Mouse (Mus musculus) megakaryocyte-erythroid progenitor cell, adult 5 weeks (primary cell): Measurements from ENCODE around the gene Arih1. TPM values are rescaled to one million over a fixed set of nuclear protein-coding genes. Genes with fewer than 3 reads are reported as not detected.

Experiments
- polyA plus RNA-seq: library from polyadenylated mRNA; stranded (reverse); fragments of >175 nt; gene quantifications from 2 replicates; pipeline ENCODE4 v1.2.3, GENCODE M21; 2012

Arih1 gene
- 40.5 and 55.5 TPM in 2 replicates for polyA plus RNA-seq

DNA sequence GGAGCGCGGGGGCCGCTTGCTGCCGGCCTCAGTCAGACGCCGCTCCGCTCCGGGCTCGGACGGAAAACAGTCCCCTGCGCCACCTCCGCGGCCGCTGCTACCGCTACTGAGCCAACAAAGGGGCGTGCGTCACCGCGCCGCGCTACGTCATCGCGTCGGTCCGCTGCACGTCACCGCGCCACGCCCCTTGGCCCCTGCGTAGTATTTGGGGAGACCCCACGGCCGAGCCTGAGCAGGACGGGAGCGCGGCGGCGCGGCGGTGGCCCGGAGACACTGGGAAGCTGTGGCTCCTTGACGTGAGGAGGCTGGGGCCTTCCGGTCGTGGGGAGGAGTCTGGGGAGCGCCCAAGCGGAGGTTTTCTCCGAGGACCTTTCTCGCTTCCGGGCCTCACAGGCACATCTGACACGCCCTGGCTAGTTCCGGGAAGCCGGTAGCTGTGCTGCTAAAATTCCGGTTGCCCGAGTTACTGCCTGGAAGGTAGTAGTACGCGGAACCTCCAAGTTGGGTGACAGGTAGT is at the start of gene Arih1:
Arih1 (minus strand) TSS at position 70 of the 517 bp plus-strand sequence.

GRCm38 (mm10) chr9:59353253-59353639 is 133.2 kb downstream of the Arih1 start, which contains the start of gene Bbs4:
Gene Bbs4, minus strand, starts transcription at chr9:59353508.

Other genes with a start within 250 kb of the Arih1 start
- gene Adpgk, start 195.1 kb downstream of the Arih1 start, polyA plus RNA-seq = 9.6 and 11.4 TPM in 2 replicates
- 0.23 and 0.34 TPM in 2 replicates for gene Bbs4, start 133.1 kb downstream of the Arih1 start, polyA plus RNA-seq
- gene Hexa, start 52.9 kb upstream of the Arih1 start, polyA plus RNA-seq = 89.5 and 144 TPM in 2 replicates
- gene Tmem202, start 53.2 kb upstream of the Arih1 start, polyA plus RNA-seq = 0.12 and 0.32 TPM in 2 replicates
- gene Celf6, start 91.3 kb upstream of the Arih1 start, polyA plus RNA-seq = 0.07 TPM in 1 of 2 replicates, not detected in the other
- gene Parp6, start 130.7 kb upstream of the Arih1 start, polyA plus RNA-seq = 14.6 and 16.1 TPM in 2 replicates
- gene Pkm, start 169.8 kb upstream of the Arih1 start, polyA plus RNA-seq = 690 and 779 TPM in 2 replicates
- 0.01 and 0.32 TPM in 2 replicates for gene Gramd2, start 193.5 kb upstream of the Arih1 start, polyA plus RNA-seq